Mouse (Mus musculus) brain, adult 10 weeks (tissue): ENCODE data around the gene Ttc4. TPM values are rescaled to one million over a fixed set of nuclear protein-coding genes. Genes with fewer than 3 reads are reported as not detected.

ENCODE experiments used
- polyA plus RNA-seq: library from polyadenylated mRNA; stranded (reverse); fragments of 350-450 nt; fragmentation: Illumina TruSeq; extraction: RNeasy Lipid Tissue Mini Kit (QIAGEN cat#74804); gene quantifications from one replicate; pipeline ENCODE4 v1.2.3, GENCODE M21; 2015; ENCODE audit warnings: low read depth, low replicate concordance

Ttc4 gene
- 80.4 TPM for polyA plus RNA-seq

GRCm38 (mm10) chr4:106678442-106679118, at the start of gene Ttc4:
TSS of gene Ttc4 (minus strand) at chr4:106678944.

GRCm38 (mm10) chr4:106650833-106651527, 27.8 kb downstream of the Ttc4 start, which contains the start of gene Pars2:
TSS of gene Pars2 (plus strand) at chr4:106651069.

GRCm38 (mm10) chr4:106622030-106622493, 56.7 kb downstream of the Ttc4 start, which contains the start of gene Ttc22:
TSS of gene Ttc22 (plus strand) at chr4:106622432.

GRCm38 (mm10) chr4:106617056-106617455, 61.7 kb downstream of the Ttc4 start, which contains the start of gene Lexm:
TSS of gene Lexm (minus strand) at chr4:106617241.

Other genes with a start within 250 kb of the Ttc4 start
- gene Pcsk9, start 214.6 kb downstream of the Ttc4 start, polyA plus RNA-seq = 1.5 TPM
- gene Bsnd, start 186.7 kb downstream of the Ttc4 start, polyA plus RNA-seq = not detected
- gene Dhcr24, start 117.9 kb downstream of the Ttc4 start, polyA plus RNA-seq = 60.0 TPM
- gene Lexm, start 61.7 kb downstream of the Ttc4 start, polyA plus RNA-seq = 0.48 TPM
- gene Ttc22, start 56.5 kb downstream of the Ttc4 start, polyA plus RNA-seq = 1.2 TPM
- gene Pars2, start 27.9 kb downstream of the Ttc4 start, polyA plus RNA-seq = 9.3 TPM
- 5.3 TPM for gene Mroh7, start 52.0 kb upstream of the Ttc4 start, polyA plus RNA-seq
- gene Fam151a, start 54.9 kb upstream of the Ttc4 start, polyA plus RNA-seq = not detected
- 22.6 TPM for gene Acot11, start 126.1 kb upstream of the Ttc4 start, polyA plus RNA-seq
- 92.6 TPM for gene Ssbp3, start 231.8 kb upstream of the Ttc4 start, polyA plus RNA-seq